In the genomic region with DNA sequence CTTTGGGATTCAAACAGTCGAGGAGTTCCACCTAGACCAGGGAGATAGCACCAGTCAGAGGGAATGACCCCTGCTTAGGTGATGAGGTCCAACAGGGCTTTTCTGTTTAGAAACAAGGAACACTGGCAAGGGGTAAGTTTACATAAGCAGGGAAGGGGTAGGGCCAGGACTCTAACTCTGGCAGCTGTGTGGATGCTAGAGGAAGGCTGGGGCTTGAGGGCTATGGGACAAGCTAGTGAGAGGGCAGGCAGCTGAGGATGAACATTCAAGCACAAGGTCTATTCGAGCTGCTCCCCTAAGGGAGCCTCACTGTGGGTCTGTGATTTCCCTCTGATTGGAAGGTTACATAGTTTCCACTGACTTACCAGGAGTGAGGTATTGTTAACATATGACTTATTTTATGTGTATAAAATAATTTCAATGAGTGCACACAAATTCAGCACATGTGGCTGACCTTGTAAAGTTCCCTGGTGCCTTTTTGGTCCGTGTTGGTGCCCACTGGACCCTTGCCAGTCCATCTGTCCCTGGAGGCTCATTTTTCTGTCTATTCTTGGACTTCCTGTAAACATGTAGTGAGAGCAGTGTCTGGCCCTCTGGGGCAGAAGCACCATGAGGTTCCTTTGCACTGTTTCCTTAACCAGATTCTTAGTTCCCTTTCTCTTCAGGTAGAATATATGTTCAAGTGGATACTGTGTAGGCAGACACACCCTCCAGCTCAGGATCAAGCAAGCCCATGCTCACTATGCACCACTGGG, we compare ENCODE assay signal across 10 mouse cellular contexts. TPM values are rescaled to one million over a fixed set of nuclear protein-coding genes. Genes with fewer than 3 reads are reported as not detected.
DNase-seq lines count a peak whose midpoint lies in the region; ATAC-seq and TF ChIP-seq lines count a peak whose summit lies in the region.
"Had no signal": no experiment of that assay in that cellular context is flagged by ENCODE, and none has a peak within 500 bp of the region (broad histone marks: within the 10 kb centered on the region; RNA-seq: fewer than 3 reads in every experiment).

No protein-coding gene starts in this region.

- H3K4me3 ChIP-seq in lung, embryonic 14.5 days (ENCODE audit: low read depth, low read length), result no peak overlapping the region
- H3K4me3 ChIP-seq in lung, adult 2 months (replicated peaks; ENCODE audit: extremely low read depth, low read depth, low read length), result no peak overlapping the region
- no peak overlapping the region for H3K4me3 ChIP-seq in brown adipose tissue, adult 24 weeks (ENCODE audit: insufficient read depth, low read depth, low read length)
- H3K4me3 ChIP-seq: neural tube, embryonic 13.5 days had no signal

- H3K9me3 ChIP-seq in lung, embryonic 14.5 days (ENCODE audit: low read depth, low read length), result no peaks in the 10 kb centered on the region
- H3K9me3 ChIP-seq: neural tube, embryonic 13.5 days had no signal

- H3K9ac ChIP-seq in lung, embryonic 14.5 days, result no peak overlapping the region
- H3K9ac ChIP-seq: neural tube, embryonic 13.5 days had no signal

- DNase-seq in lung, embryonic 14.5 days, result peak; percentile 54
- no peak for DNase-seq in lung, adult 2 months
- DNase-seq in heart, postnatal 4 days, result peak; percentile 49
- no peak for DNase-seq in cerebellum, adult 11 months
- no peak for DNase-seq in cerebellum, postnatal 14 days
- no peak for DNase-seq in layer of hippocampus, postnatal 14 days (ENCODE audit: low spot score in 2 of 2)

- peaks cover 5% of the 10 kb centered on the region for H3K36me3 ChIP-seq in lung, embryonic 14.5 days (ENCODE audit: insufficient read depth)

- TF ChIP-seq CTCF in lung, embryonic 14.5 days (IDR thresholded peaks at IDR 0.05; ENCODE audit: low read depth), result no peak
- TF ChIP-seq CTCF in lung, adult 2 months (IDR thresholded peaks at IDR 0.05; ENCODE audit: insufficient read depth, low read length), result no peak

- H3K4me1 ChIP-seq in lung, embryonic 14.5 days (ENCODE audit: insufficient read depth), result peaks cover 13% of the 10 kb centered on the region
- peaks cover 32% of the 10 kb centered on the region for H3K4me1 ChIP-seq in lung, adult 2 months (ENCODE audit: control insufficient read depth, insufficient read depth, low read length)
- H3K4me1 ChIP-seq in brown adipose tissue, adult 24 weeks (ENCODE audit: control insufficient read depth, insufficient read depth, insufficient read length, low read length), result peaks cover 36% of the 10 kb centered on the region

- H3K27me3 ChIP-seq in lung, embryonic 14.5 days (ENCODE audit: insufficient read depth, low read length), result no peaks in the 10 kb centered on the region
- H3K27me3 ChIP-seq: neural tube, embryonic 13.5 days had no signal

- WGBS in lung, embryonic 14.5 days, result 18% methylated on average over 3 of the region's 3 CpGs
- WGBS in lung, adult 2 months, result 19% methylated on average over 3 of the region's 3 CpGs

- no peak for ATAC-seq in lung, embryonic 14.5 days (ENCODE audit: insufficient read depth)
- ATAC-seq in neutrophil, adult 5-6 weeks (ENCODE audit: extremely low read depth, insufficient number of reproducible peaks, low FRiP score, poor library complexity, severe bottlenecking), result peak; percentile 5; the same call in 1 of the 2 replicates

- no peak for TF ChIP-seq POLR2A in lung, adult 2 months (IDR thresholded peaks at IDR 0.05; ENCODE audit: borderline replicate concordance, extremely low read depth, low read depth, low read length)

- H3K27ac ChIP-seq in lung, embryonic 14.5 days (ENCODE audit: low read depth), result peak overlapping the region; percentile 54; the same call in 1 of the 2 replicates
- H3K27ac ChIP-seq in brown adipose tissue, adult 24 weeks (replicated peaks; ENCODE audit: low read depth, low read length), result peak overlapping the region; percentile 97
- H3K27ac ChIP-seq: neural tube, embryonic 13.5 days had no signal

- H3K4me2 ChIP-seq in lung, embryonic 14.5 days, result no peak overlapping the region
- H3K4me2 ChIP-seq: neural tube, embryonic 13.5 days had no signal

RNA-seq across cellular contexts. Expression of a gene that starts 1.7 kb away (rescaled TPM):
- polyA plus RNA-seq in lung, embryonic 14.5 days (2014; fragmentation: Nextera tagmentation; extraction: Ambion mirVana), result 481 and 484 TPM in 2 replicates
- 1,892 and 2,105 TPM in 2 replicates for polyA plus RNA-seq in lung, adult 2 months (2012; rRNA removed)
- polyA plus RNA-seq in brown adipose tissue, adult 24 weeks (2012; ENCODE audit: insufficient read depth, insufficient read length, missing spikeins), result 1,454 and 1,867 TPM in 2 replicates
- total RNA-seq in heart, postnatal 4 days (2021), result 100 to 1,000 TPM; 527 to 580 TPM
- 355 and 365 TPM in 2 replicates for total RNA-seq in neutrophil, adult 5-6 weeks (2017)
- total RNA-seq in layer of hippocampus, postnatal 14 days (2021), result 1,000 to 10,000 TPM; 2,596 to 2,656 TPM

RNA-seq across cellular contexts. Expression of a gene that starts 12.4 kb away (rescaled TPM):
- not detected in 2 replicates for polyA plus RNA-seq in lung, embryonic 14.5 days (2014; fragmentation: Nextera tagmentation; extraction: Ambion mirVana)
- polyA plus RNA-seq in lung, adult 2 months (2012; rRNA removed), result 12.7 and 19.1 TPM in 2 replicates
- 2.5 TPM in 1 of 2 replicates, not detected in the other for polyA plus RNA-seq in brown adipose tissue, adult 24 weeks (2012; ENCODE audit: insufficient read depth, insufficient read length, missing spikeins)
- total RNA-seq in heart, postnatal 4 days (2021), result under 1 TPM in 1 of 2 experiments, not detected in 1; 0.72 TPM
- not detected in 2 replicates for total RNA-seq in neutrophil, adult 5-6 weeks (2017)
- not detected for total RNA-seq in layer of hippocampus, postnatal 14 days (2021)
- polyA plus RNA-seq: neural tube, embryonic 13.5 days had no signal

RNA-seq across cellular contexts. Expression of a gene that starts 42.2 kb away (rescaled TPM):
- 0.49 TPM in 1 of 2 replicates, not detected in the other for polyA plus RNA-seq in lung, embryonic 14.5 days (2014; fragmentation: Nextera tagmentation; extraction: Ambion mirVana)
- 0.20 TPM in 1 of 2 replicates, not detected in the other for polyA plus RNA-seq in lung, adult 2 months (2012; rRNA removed)
- polyA plus RNA-seq in brown adipose tissue, adult 24 weeks (2012; ENCODE audit: insufficient read depth, insufficient read length, missing spikeins), result not detected in 2 replicates
- total RNA-seq in heart, postnatal 4 days (2021), result 1 to 10 TPM; 3.1 to 4.1 TPM
- total RNA-seq in neutrophil, adult 5-6 weeks (2017), result not detected in 2 replicates
- total RNA-seq in layer of hippocampus, postnatal 14 days (2021), result not detected
- polyA plus RNA-seq: neural tube, embryonic 13.5 days had no signal

RNA-seq across cellular contexts. Expression of a gene that starts 57.3 kb away (rescaled TPM):
- not detected in 2 replicates for polyA plus RNA-seq in lung, embryonic 14.5 days (2014; fragmentation: Nextera tagmentation; extraction: Ambion mirVana)
- polyA plus RNA-seq in lung, adult 2 months (2012; rRNA removed), result not detected in 2 replicates
- not detected in 2 replicates for polyA plus RNA-seq in brown adipose tissue, adult 24 weeks (2012; ENCODE audit: insufficient read depth, insufficient read length, missing spikeins)
- not detected for total RNA-seq in heart, postnatal 4 days (2021)
- total RNA-seq in neutrophil, adult 5-6 weeks (2017), result not detected in 2 replicates
- total RNA-seq in layer of hippocampus, postnatal 14 days (2021), result not detected
- polyA plus RNA-seq: heart, embryonic 14.5 days; neural tube, embryonic 13.5 days had no signal

Comparison
In these comparisons a context has a peak if more than half of its experiments do, and no peak if none do; other contexts are left out.
1. DNase-seq: peak in lung, embryonic 14.5 days (single experiment) and heart, postnatal 4 days (single experiment); none in lung, adult 2 months (single experiment), cerebellum, adult 11 months (single experiment), cerebellum, postnatal 14 days (0 of 2) and layer of hippocampus, postnatal 14 days (0 of 2).